Mouse (Mus musculus): ENCODE results near the gene Tnrc6c.

The Tnrc6c gene

GRCm38 (mm10) chr11:117797511-117798159 is 143.5 kb downstream of the Tnrc6c start, which contains the start of gene 6030468B19Rik:
Gene 6030468B19Rik, plus strand, starts transcription at chr11:117797660.
- DNase-seq, result peak; percentile 42

- DNase-seq, result peak; percentile 42
Observed at GRCm38 (mm10) chr11:117798160-117798541, 144.1 kb downstream of the Tnrc6c start.

- no peak for DNase-seq
Observed at GRCm38 (mm10) chr11:117799174-117799573, 145.1 kb downstream of the Tnrc6c start.

GRCm38 (mm10) chr11:117800038-117800437 is 145.9 kb downstream of the Tnrc6c start:
- no peak for DNase-seq

- DNase-seq, result no peak
Observed at GRCm38 (mm10) chr11:117801650-117802049, 147.6 kb downstream of the Tnrc6c start.

GRCm38 (mm10) chr11:117803166-117803688 is 149.1 kb downstream of the Tnrc6c start:
- DNase-seq, result no peak

GRCm38 (mm10) chr11:117806781-117807180 is 152.7 kb downstream of the Tnrc6c start:
- no peak for DNase-seq

- DNase-seq, result peak; percentile 83
Observed at GRCm38 (mm10) chr11:117809407-117810311, 155.6 kb downstream of the Tnrc6c start, which contains the start of the genes Gm20708 and Syngr2. Gene Gm20708, plus strand, starts transcription at chr11:117809668. Gene Syngr2, plus strand, starts transcription at chr11:117809668.

- DNase-seq, result peak; percentile 86
Observed at GRCm38 (mm10) chr11:117810401-117811046, 156.4 kb downstream of the Tnrc6c start.

Measured in thymus, postnatal 4 days (tissue).